Mouse (Mus musculus): ENCODE measurements around the gene Aven. TPM values are rescaled to one million over a fixed set of nuclear protein-coding genes. Genes with fewer than 3 reads are reported as not detected.
A peak's percentile ranks its signal among the peaks of the same experiment; 100 is the strongest.
"Not testable (repeated sequence)": the region's sequence is repeated elsewhere in the genome, so short reads cannot be mapped to it uniquely, and the experiment has no call there.

Aven gene
- polyA plus RNA-seq (2016; fragmentation: Nextera tagmentation; extraction: Ambion mirVana), result 8.1 TPM in 2 replicates

GRCm38 (mm10) chr2:112492856-112493538 is at the start of gene Aven:
TSS of gene Aven (plus strand) at chr2:112492964.
- peaks cover 27% of the 10 kb centered on the region for H3K4me1 ChIP-seq
- WGBS, result under 1% methylated on average over 81 of the region's 87 CpGs

GRCm38 (mm10) chr2:112443491-112443890 is 49.3 kb upstream of the Aven start:
- no peaks in the 10 kb centered on the region for H3K27me3 ChIP-seq (replicated peaks; ENCODE audit: low read depth, poor library complexity, severe bottlenecking)
- no peak overlapping the region for H3K4me3 ChIP-seq
- H3K4me1 ChIP-seq, result no peaks in the 10 kb centered on the region
- no peaks in the 10 kb centered on the region for H3K36me3 ChIP-seq (replicated peaks)
- DNase-seq (ENCODE audit: low spot score), result no peak
- 78% methylated on average over 2 of the region's 2 CpGs for WGBS
- H3K9me3 ChIP-seq, result no peaks in the 10 kb centered on the region
- H3K27ac ChIP-seq (replicated peaks), result no peak overlapping the region

More at GRCm38 (mm10) chr2:112492856-112493538, at the start of gene Aven:
- Histone ChIP-seq H3K27me3 (replicated peaks; ENCODE audit: low read depth, poor library complexity, severe bottlenecking) (no peaks in the 10 kb centered on the region), H3K36me3 (replicated peaks) (no peaks in the 10 kb centered on the region), H3K27ac (replicated peaks) (peak within 1 kb of the TSS; percentile 100), H3K4me3 (peak within 1 kb of the TSS; percentile 88), H3K9me3 (no peaks in the 10 kb centered on the region)
- peak; percentile 92 for DNase-seq (ENCODE audit: low spot score)

DNA sequence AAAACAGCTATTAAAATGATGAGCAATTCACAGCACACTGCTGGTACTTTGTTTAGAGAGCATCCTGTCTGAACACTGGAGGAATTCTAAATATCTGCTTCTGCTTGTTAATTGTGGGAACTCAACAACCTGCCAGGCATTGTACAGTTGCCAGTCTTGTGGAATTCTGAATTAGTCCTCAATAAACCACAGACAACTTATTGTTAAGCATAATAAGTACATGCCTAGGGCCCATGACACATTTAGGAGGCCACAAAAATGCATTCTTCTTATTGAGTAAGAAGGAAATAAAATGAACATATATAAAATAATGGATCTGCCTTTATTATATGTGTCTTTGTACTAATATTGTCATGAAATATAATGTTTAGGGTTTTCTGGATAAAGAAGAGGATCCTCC is 47.3 kb upstream of the Aven start:
- Histone ChIP-seq H3K36me3 (replicated peaks) (no peaks in the 10 kb centered on the region), H3K9me3 (no peaks in the 10 kb centered on the region), H3K4me1 (no peaks in the 10 kb centered on the region), H3K27me3 (replicated peaks; ENCODE audit: low read depth, poor library complexity, severe bottlenecking) (no peaks in the 10 kb centered on the region), H3K4me3 (no peak overlapping the region), H3K27ac (replicated peaks) (no peak overlapping the region)
- no peak for DNase-seq (ENCODE audit: low spot score)

DNA sequence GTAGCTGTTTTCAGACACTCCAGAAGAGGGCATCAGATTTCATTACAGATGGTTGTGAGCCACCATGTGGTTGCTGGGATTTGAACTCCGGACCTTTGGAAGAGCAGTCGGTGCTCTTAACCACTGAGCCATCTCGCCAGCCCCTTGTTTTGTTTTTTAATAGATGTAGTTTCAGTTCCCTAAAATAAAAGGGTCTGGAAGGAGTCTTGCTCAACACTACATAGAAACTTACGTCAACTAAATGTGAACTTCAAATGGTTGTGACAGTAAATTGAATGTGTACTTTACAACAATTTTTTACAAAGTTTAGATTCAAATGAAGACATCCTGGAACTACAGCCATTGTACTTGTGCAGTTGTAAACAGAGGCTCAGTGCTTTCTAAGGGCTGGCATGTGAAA is 44.7 kb upstream of the Aven start:
- H3K9me3 ChIP-seq; H3K27ac ChIP-seq (replicated peaks); H3K36me3 ChIP-seq (replicated peaks); H3K4me1 ChIP-seq; H3K27me3 ChIP-seq (replicated peaks; ENCODE audit: low read depth, poor library complexity, severe bottlenecking); DNase-seq (ENCODE audit: low spot score); H3K4me3 ChIP-seq: not testable (repeated sequence)
- 76% methylated on average over 4 of the region's 4 CpGs for WGBS

DNA sequence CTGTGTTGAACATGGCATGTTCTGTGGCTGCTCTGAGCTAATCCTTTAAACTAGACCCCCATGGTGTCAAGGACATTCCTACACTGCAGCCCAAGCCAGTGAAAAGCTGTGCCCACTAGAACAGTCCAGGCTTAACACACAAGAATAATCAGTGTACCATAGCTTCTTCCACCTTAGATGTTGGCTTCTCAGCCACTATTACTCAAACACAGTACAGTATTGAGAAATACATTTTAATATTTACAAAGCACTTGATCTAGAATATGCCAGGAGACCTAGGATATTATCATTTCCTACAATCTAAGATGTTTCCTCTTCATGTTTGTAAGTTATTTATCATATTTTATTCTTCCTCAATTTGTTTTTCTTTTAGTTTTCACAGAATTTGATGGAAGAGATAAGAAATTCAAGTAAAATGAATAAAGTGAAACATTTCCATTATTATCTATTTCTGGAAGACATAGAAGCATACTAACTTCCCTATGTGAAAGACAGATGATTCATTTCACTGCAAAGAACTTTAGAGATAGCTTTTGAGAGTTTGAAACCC is 44.2 kb upstream of the Aven start:
- no peaks in the 10 kb centered on the region for H3K27me3 ChIP-seq (replicated peaks; ENCODE audit: low read depth, poor library complexity, severe bottlenecking)
- H3K4me1 ChIP-seq, result no peaks in the 10 kb centered on the region
- DNase-seq (ENCODE audit: low spot score), result no peak
- no peaks in the 10 kb centered on the region for H3K9me3 ChIP-seq
- H3K4me3 ChIP-seq, result no peak overlapping the region
- H3K36me3 ChIP-seq (replicated peaks), result no peaks in the 10 kb centered on the region
- no peak overlapping the region for H3K27ac ChIP-seq (replicated peaks)

DNA sequence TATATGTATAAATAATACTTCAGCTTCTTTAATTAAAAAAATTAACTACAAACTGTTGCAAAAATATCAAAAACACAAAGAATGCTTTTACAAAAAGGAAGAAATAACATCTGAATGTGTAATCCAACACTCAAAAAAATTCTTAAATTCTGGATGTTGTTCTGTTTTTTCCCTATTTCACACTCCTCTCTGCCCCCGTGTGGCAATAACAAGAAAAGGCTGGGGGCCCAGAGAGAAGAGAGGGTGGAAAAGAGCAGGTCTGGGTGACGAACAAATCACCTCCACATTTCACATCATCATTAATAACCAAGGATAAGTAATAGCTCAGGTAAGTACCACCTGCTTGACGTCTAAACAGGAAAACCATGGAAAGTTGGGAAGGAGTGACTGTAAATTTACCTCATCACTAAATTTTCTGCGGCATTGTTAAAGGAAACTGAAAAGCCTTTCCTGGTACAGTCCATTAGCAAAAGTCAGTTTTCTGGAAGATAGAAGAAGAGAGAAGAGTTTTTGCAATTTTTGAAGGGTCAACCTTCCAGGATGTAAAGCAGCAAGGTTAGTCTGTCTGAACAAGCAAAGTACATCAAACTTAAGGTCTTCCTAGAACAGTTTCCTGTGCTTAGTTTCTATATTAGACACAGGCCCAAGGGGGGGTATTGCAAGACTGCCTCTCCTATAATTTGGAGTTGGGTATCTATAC is 43.0 kb upstream of the Aven start:
- Histone ChIP-seq H3K27ac (replicated peaks) (no peak overlapping the region), H3K4me3 (no peak overlapping the region), H3K4me1 (peaks cover 4% of the 10 kb centered on the region; the same call in 1 of the 2 replicates), H3K36me3 (replicated peaks) (no peaks in the 10 kb centered on the region), H3K9me3 (no peaks in the 10 kb centered on the region), H3K27me3 (replicated peaks; ENCODE audit: low read depth, poor library complexity, severe bottlenecking) (no peaks in the 10 kb centered on the region)
- WGBS, result 40% methylated on average over 4 of the region's 4 CpGs
- no peak for DNase-seq (ENCODE audit: low spot score)

GRCm38 (mm10) chr2:112452513-112452912 is 40.3 kb upstream of the Aven start:
- H3K27me3 ChIP-seq (replicated peaks; ENCODE audit: low read depth, poor library complexity, severe bottlenecking); H3K9me3 ChIP-seq; H3K27ac ChIP-seq (replicated peaks); H3K36me3 ChIP-seq (replicated peaks); DNase-seq (ENCODE audit: low spot score); H3K4me3 ChIP-seq: not testable (repeated sequence)
- H3K4me1 ChIP-seq, result peaks cover 15% of the 10 kb centered on the region

- 32% methylated on average over 17 of the region's 17 CpGs for WGBS
- Histone ChIP-seq H3K9me3 (no peaks in the 10 kb centered on the region), H3K27ac (replicated peaks) (peak overlapping the region; percentile 89), H3K36me3 (replicated peaks) (peaks cover 2% of the 10 kb centered on the region), H3K4me3 (peak overlapping the region; percentile 87), H3K27me3 (replicated peaks; ENCODE audit: low read depth, poor library complexity, severe bottlenecking) (no peaks in the 10 kb centered on the region), H3K4me1 (peaks cover 15% of the 10 kb centered on the region)
- DNase-seq (ENCODE audit: low spot score), result no peak
Observed at GRCm38 (mm10) chr2:112454125-112454861, 38.5 kb upstream of the Aven start.

DNA sequence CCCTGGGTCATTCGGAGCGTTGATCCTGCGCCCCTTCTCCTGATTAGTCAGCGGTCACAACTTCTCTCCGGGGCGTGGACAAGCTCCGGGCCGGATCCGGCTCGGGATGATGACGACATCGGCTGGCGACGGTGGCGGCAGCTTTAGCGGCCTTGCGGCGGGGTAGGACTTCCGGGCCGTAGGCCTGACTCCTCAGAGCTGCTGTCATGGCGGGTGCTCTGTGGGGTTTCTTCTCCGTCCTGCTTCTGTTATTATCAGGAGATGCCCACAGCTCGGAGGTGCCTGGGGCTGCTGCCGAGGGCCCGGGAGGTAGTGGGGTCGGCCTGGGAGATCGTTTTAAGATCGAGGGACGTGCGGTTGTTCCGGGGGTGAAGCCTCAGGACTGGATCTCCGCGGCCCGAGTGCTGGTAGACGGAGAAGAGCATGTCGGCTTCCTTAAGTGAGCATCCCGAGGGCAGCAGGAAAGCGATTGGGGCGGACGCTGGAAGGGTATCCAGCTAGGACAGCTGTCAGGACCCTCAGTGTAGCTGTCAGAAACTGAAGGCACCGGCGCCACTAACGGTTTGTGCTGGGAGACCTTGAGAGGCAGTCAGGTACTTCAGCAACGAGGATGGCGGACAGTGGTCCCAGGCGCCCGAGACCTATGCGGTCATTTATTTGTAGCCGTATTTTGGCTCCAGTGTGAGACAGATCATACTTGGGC is 37.8 kb upstream of the Aven start, which contains the start of gene Emc7:
Gene Emc7, plus strand, starts transcription at position 136 of the 703 bp plus-strand sequence.
- Histone ChIP-seq H3K27ac (replicated peaks) (peak within 1 kb of the TSS; percentile 89), H3K27me3 (replicated peaks; ENCODE audit: low read depth, poor library complexity, severe bottlenecking) (no peaks in the 10 kb centered on the region), H3K4me3 (peak within 1 kb of the TSS; percentile 87), H3K9me3 (no peaks in the 10 kb centered on the region), H3K36me3 (replicated peaks) (peaks cover 9% of the 10 kb centered on the region), H3K4me1 (peaks cover 15% of the 10 kb centered on the region)
- DNase-seq (ENCODE audit: low spot score), result peak; percentile 96
- under 1% methylated on average over 49 of the region's 49 CpGs for WGBS

DNA sequence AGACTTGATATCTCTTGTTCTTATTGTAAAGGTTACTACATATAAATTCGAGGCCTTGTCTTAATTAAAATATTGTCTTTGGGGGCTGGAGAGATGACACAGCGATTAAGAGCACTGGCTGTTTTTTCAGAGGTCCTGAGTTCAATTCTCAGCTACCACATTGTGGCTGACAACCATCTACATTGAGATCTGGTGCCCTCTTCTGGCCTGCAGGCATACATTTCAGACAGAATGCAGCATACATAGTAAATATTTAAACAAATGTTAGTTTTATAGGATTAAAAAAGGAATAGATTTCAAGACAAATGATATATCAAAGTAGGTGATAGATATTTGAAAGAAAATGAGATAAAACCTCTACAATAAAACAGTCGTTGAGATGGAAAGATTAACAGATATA is 32.2 kb upstream of the Aven start:
- Histone ChIP-seq H3K9me3 (no peaks in the 10 kb centered on the region), H3K27ac (replicated peaks) (no peak overlapping the region), H3K4me3 (no peak overlapping the region), H3K27me3 (replicated peaks; ENCODE audit: low read depth, poor library complexity, severe bottlenecking) (no peaks in the 10 kb centered on the region), H3K36me3 (replicated peaks) (peaks cover 51% of the 10 kb centered on the region), H3K4me1 (peaks cover 9% of the 10 kb centered on the region)
- 91% methylated on average over 3 of the region's 3 CpGs for WGBS
- no peak for DNase-seq (ENCODE audit: low spot score)

GRCm38 (mm10) chr2:112469542-112469941 is 23.2 kb upstream of the Aven start:
- Histone ChIP-seq H3K27ac (replicated peaks) (no peak overlapping the region), H3K36me3 (replicated peaks) (peaks cover 55% of the 10 kb centered on the region), H3K9me3 (no peaks in the 10 kb centered on the region), H3K4me3 (no peak overlapping the region), H3K27me3 (replicated peaks; ENCODE audit: low read depth, poor library complexity, severe bottlenecking) (no peaks in the 10 kb centered on the region), H3K4me1 (no peaks in the 10 kb centered on the region)
- DNase-seq (ENCODE audit: low spot score), result no peak

DNA sequence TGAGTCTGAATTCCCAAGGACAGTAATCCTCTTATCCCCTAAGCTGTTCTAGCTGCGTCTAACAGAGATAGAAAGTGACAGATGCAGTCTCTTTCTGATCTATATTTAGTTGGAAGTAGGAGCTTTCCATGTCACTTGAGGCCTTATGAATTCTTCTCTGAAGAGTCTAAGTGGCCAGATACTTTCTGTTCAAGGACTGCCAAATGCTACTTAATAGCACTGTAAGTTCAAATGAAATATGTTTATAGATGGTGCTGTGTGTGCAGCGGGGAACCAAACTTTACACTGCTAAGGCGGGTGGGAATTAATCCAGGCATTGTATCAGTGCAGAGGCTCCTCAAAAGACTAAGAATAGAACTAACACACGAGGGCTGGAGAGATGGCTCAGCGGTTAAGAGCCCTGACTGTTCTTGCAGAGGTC is 21.8 kb upstream of the Aven start:
- H3K4me3 ChIP-seq, result no peak overlapping the region
- no peak overlapping the region for H3K27ac ChIP-seq (replicated peaks)
- no peaks in the 10 kb centered on the region for H3K9me3 ChIP-seq
- no peaks in the 10 kb centered on the region for H3K4me1 ChIP-seq
- no peak for DNase-seq (ENCODE audit: low spot score)
- 72% methylated on average over 5 of the region's 5 CpGs for WGBS
- H3K36me3 ChIP-seq (replicated peaks), result peaks cover 43% of the 10 kb centered on the region
- H3K27me3 ChIP-seq (replicated peaks; ENCODE audit: low read depth, poor library complexity, severe bottlenecking), result no peaks in the 10 kb centered on the region

Data from embryonic facial prominence, embryonic 10.5 days (tissue).